Mouse (Mus musculus) left cerebral cortex, adult 2 months (tissue): ENCODE results near the gene Pacrg. TPM values are rescaled to one million over a fixed set of nuclear protein-coding genes. Genes with fewer than 3 reads are reported as not detected.

Experiments
- DNase-seq, 2 experiments: peaks; one replicate each; pipeline ENCODE4 v3.0.0; 2021 to 2022; ENCODE audit warnings: low spot score in 2 of 2, mixed read lengths in 1 of 2; ENCODE audit errors: extremely low spot score in 1 of 2
- H3K27ac ChIP-seq: fragments of 200-600 bp; 2 replicates; pipeline ENCODE4 v1.8.1; 2022
- H3K4me3 ChIP-seq: fragments of 200-600 bp; 2 replicates; pipeline ENCODE4 v1.8.1; 2022
- CTCF ChIP-seq: fragments of 200-600 bp; IDR thresholded peaks from 2 replicates; pipeline ENCODE4 v1.8.1; 2022; ENCODE audit warnings: antibody characterized with exemption, mild to moderate bottlenecking, moderate library complexity
- intact Hi-C: fragments of 180-260 bp; cut with DNase I; formaldehyde crosslinking; loops from one replicate; pipeline ENCODE4 v1.15.1; 2025
- total RNA-seq, 2 experiments: library from RNA; stranded (reverse); gene quantifications; 2 replicates each; pipeline ENCODE4 v1.2.3; 2021

Gene Pacrg
- total RNA-seq, 2 experiments from 2014 or later = 15.2 to 19.8 TPM

DNA sequence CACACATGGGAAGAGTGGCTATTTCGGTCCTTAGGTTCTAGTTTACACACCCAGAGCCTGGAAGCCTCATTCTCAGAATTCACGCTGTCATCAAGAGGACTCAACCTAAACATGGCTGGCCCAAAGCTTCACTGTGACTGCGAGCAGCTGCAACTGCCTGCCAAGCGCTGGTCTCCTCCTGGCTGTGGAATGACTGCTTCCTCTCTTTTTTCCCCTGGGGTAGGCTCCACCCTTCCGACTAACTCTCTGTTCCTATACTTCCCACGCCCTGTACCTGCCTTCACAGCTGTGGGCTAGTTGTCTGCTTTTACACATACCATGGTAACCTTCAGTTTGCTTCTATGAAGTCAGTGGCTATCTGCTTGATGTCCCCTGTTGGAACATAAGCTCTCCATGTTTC is 453.6 kb downstream of the Pacrg start:
- no peak overlapping the region for H3K4me3 ChIP-seq
- no peak for DNase-seq
- intact Hi-C loops = no loop called here
- H3K27ac ChIP-seq = no peak overlapping the region
- TF ChIP-seq CTCF = no peak

DNA sequence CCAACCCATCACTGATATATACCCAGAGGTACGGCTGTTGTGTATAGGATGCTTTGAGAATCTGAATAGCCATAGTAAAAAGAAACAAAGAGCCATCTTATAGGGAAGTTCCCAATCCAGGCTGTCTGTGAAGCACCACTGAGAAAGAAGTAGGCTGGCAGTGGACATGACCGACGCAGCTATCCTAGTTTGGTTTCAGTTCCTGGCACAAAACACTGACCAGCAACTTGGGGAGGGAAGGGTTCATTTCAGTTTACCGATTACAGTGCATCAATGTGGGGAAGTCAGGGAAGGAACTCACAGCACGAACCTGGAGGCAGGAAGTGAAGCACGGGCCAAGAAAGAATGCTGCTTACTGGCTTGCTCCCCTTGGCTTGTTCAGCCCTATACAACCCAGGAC is 456.7 kb downstream of the Pacrg start:
- Histone ChIP-seq H3K4me3 (no peak overlapping the region), H3K27ac (no peak overlapping the region)
- no peak for TF ChIP-seq CTCF
- intact Hi-C loops = no loop called here
- no peak for DNase-seq

DNA sequence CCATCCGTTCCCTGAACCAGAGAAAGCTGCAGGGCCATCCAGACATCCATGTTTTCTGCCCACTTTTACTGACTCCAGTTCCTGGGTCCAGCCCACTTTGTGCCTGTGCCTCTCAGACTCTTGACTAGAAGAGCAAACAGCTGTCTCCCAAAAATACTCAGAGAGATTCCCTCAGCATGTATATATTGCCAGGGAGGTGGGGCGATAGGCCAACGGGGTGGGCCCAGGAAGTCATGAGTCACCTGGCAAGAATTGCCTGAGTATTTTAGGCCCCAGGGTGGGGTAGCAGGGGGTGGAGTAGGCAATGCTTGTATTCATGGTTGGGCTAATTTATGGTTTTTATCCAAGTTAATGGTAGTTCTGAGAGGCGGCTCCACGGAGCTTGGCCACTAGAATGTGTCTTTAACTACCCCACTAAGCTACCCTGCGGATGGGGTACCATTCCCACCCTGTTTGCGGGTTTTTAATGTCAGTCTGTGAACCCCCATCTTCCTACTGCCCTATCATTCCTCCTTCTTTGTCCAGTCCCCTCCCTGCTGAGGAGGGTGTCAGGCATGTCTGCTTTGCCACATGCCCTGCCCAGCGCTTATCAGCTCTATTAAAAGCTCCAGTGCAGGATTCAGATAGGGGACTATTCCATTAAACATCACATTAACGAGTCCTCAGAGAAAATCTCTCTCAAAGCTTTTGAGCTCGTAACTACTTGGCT is 461.5 kb downstream of the Pacrg start:
- H3K4me3 ChIP-seq = no peak overlapping the region
- no peak for DNase-seq
- no peak overlapping the region for H3K27ac ChIP-seq
- no peak for TF ChIP-seq CTCF
- intact Hi-C loops = no loop called here

DNA sequence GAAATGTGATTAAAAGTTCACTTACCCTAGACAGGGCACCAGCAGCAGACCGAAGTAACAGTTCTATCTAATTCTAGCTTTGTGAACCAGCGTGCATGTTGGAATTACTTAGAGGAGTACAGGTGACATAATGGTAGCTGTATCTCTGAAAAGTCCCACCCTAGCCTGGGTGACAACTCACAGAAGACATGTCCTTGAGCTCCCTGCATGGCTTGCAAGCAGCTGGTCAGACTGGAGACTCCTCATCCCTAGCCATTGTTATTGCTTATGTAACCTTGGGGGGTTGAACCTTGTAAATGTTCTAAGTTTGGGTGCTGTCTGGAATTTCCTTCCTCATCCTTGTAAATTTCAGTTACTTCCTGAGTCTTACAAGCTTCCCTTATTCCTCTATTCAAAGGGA is 462.5 kb downstream of the Pacrg start:
- no peak overlapping the region for H3K27ac ChIP-seq
- TF ChIP-seq CTCF = no peak
- no peak overlapping the region for H3K4me3 ChIP-seq
- DNase-seq = no peak
- intact Hi-C loops = no loop called here

DNA sequence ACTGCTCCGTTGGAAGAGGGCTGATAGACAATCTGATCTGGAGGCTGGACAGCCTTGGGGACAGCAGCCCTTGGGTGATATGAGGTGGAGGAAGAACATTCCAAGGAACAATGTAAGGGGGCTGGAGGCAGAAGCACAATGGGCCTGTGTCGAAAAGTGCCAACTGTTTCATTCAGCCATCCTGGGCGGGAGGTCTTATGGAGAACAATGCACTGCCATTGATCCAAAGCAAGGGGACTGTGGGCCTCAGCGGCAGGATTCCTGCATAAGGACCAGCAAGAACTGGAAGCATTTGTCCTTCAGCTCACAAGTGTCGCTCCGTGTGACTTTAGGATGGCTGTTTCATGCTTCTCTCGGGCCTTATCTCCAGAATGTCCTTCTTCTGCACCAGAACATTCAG is 465.8 kb downstream of the Pacrg start:
- intact Hi-C loops = no loop called here
- H3K4me3 ChIP-seq = no peak overlapping the region
- no peak for DNase-seq
- no peak overlapping the region for H3K27ac ChIP-seq
- no peak for TF ChIP-seq CTCF

DNA sequence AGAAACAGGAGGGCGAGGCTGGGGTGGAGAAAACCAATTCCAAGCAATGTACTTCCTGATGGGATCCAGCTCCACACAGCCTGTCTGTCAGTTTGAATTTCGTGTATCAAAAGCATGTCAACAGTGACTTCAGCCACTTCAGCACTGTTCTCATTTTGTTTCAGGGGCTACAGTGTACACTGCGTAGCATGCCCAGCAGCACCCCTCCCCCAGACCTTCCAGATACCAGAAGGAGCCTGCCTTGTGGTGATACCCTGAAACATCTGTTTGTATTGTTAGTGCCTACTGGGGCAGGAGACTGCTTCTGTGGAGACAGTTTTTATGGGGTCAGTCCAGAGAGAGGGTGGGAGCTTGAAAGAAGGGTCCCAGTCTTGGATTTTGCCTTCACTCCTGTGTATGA is 466.4 kb downstream of the Pacrg start:
- DNase-seq = no peak
- H3K4me3 ChIP-seq = no peak overlapping the region
- intact Hi-C loops = no loop called here
- no peak for TF ChIP-seq CTCF
- H3K27ac ChIP-seq = no peak overlapping the region

DNA sequence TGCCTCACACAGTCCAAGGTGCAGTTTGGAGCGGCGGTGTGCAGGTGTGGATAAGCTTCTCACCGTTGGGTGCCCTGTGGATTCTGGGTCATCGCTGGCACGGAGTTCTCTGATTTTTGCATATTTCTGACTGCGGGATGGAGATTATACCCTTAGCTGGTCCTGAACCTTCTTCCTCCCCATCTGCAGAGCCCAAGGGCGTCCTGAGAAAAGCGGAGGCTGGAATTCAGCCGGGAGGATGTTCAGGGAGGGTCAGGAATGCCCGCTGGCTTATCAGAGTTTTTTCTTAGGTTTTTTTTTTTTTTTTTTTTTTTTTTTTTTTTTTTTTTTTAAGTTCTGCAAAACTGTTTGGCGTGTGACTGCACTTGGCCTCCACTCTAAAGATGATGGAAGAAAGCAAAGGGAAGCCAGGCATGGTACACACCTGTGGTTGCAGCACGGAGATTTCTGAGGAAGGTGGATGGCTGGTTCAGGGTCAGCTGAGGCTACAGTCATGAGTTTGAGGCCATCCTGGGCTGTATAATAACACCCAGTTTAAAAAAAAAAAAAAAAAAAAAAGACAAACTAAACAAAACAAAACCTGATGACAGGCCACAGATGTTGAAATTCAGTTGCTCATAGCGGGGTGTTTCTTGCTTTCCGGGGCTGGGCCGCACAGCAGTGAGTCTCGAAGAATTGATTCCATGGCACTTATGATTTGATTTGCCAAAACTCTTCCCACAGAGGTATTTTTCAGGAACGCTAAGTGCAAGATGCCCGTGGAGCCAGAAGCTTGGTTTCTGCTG is 467.9 kb downstream of the Pacrg start:
- intact Hi-C loops = no loop called here
- Histone ChIP-seq H3K4me3 (no peak overlapping the region), H3K27ac (no peak overlapping the region)
- TF ChIP-seq CTCF = no peak
- no peak for DNase-seq

DNA sequence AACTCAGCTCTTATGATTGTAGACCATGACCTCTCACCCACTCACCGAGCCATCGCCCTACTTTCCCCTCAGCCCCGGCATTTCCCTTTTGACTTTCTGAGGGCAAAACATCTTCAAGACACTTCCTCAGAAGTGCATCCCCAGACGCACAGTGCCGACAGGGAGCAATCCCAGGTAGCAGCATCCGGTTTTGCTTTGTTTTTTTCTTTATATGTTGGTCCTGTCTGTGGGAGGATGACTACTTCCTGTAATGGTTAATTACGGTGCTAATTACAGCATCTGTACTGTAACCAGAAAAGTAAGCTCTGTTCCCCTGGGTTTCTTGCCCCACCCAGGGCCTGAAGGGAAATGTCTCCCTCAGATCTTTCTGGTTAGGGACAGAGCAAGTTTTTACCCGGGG is 468.6 kb downstream of the Pacrg start:
- intact Hi-C loops = no loop called here
- TF ChIP-seq CTCF = no peak
- no peak overlapping the region for H3K4me3 ChIP-seq
- no peak overlapping the region for H3K27ac ChIP-seq
- DNase-seq = no peak

DNA sequence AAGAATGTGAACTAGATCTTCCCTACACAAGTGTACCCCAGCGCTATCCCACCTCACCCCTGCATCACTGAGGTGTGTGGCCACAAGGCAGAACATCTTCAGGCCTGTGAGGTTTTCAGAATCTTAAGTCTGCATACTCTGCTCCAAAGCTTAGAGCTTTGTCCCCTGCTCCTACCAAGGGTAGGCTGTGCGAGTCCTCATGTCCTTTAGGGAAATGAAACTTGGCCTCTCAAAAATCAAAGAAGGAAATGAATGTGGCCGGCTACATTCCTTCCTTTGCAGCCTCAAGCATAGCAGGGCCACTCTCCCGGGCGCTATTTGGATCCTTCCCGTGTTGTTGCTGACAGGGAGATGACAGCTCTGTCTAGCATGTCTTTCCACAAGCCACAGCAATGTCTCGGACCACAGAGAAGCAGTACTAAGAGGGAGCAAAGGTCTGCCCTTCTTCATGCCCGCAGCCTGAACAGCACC is 469.4 kb downstream of the Pacrg start:
- Histone ChIP-seq H3K4me3 (no peak overlapping the region), H3K27ac (no peak overlapping the region)
- no peak for DNase-seq
- intact Hi-C loops = no loop called here
- no peak for TF ChIP-seq CTCF

DNA sequence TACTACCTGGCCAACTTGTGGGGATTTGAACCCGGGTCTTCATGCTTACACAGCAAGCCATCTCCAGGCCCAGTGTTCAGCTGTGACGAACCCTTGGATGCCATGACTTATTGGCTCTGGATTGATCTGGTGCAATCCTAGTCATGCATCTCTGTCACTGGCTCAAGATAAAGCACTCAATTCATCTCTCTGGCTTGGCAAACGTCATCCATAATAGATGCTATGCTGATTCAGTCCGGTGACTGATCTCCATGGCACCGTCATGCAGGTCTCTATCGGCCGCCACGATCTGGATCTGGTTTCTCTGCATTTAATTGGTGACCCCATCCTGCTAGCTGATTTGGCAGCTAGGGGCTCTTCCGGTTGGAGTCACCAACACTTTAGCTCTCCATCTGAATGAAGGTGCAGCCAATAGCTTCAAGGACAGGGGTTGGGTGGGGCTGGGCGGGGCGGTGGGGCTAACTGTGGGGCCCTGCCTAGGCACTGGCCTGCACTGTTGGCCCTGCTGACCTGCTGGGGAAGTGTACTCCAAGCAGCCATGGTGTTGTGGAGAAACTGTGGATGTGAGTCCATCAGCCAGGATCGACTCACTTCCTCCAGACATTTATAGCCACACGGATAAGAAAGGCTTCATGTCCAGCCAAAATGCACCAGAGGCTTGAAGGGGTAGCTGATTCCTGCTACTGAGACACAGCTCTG is 470.0 kb downstream of the Pacrg start:
- no peak for DNase-seq
- no peak for TF ChIP-seq CTCF
- H3K27ac ChIP-seq = no peak overlapping the region
- H3K4me3 ChIP-seq = no peak overlapping the region
- intact Hi-C loops = no loop called here

DNA sequence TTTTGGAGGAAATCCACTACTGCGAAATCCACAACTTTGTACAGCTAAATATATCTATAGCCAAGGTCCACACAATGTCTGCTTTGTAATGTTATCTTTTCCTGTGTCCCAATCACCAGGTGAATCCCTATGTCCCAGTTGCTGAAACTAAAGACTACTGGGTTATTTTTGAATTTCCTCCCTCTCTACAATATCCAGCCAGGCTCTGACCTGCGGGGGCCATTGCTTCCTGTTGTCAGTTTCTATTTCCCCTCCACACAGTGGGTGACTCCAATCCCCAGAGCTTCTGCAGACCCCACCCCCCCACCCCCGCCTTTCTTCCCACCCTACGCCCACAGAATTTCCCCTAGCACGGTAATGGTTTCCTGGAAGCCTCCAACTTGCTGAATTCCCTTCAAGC is 473.1 kb downstream of the Pacrg start:
- no peak for DNase-seq
- Histone ChIP-seq H3K27ac (no peak overlapping the region), H3K4me3 (no peak overlapping the region)
- TF ChIP-seq CTCF = no peak
- intact Hi-C loops = no loop called here

DNA sequence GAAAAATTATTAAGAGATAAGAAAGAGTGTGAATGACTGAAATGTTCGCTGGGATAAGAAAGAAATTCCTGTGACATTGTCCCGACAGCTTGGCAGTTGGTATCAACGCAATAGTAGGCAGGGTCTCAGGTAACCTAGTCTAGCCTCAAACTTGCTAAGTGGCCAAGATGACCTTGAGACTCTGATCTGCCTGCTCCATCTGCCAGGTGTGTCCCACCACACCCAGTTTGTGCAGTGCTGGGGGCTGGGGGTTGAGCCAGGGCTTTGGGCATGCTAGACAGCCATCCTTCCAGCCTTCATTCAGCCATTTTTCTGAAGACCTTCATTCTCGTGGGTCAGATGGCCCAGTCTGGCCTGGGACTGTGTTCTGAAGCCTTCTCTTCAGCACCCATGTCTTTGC is 473.5 kb downstream of the Pacrg start:
- no peak for DNase-seq
- H3K4me3 ChIP-seq = no peak overlapping the region
- TF ChIP-seq CTCF = no peak
- no peak overlapping the region for H3K27ac ChIP-seq
- intact Hi-C loops = no loop called here
